Mouse (Mus musculus) midbrain, embryonic 14.5 days (tissue): ENCODE data around the gene Brd3os. TPM values are rescaled to one million over a fixed set of nuclear protein-coding genes. Genes with fewer than 3 reads are reported as not detected.

Experiments used
- microRNA-seq: library from miRNA; unstranded; fragments of <30 nt; microRNA quantifications from one replicate; pipeline ENCODE4, GENCODE M21; 2016
- polyA plus RNA-seq: library from polyadenylated mRNA; unstranded; fragments of >200 nt; fragmentation: Nextera tagmentation; extraction: Ambion mirVana; gene quantifications from 2 replicates; pipeline ENCODE4 v1.2.1, GENCODE M21; 2014

Gene Brd3os
- polyA plus RNA-seq, 1 experiment from 2014 or later = 37.8 TPM

Small RNA genes lying within 50 kb of the gene (microRNA-seq; reads per million reads assigned to microRNA genes)
- not detected for gene Gm24049
- gene Mir7578 = not detected

Other genes starting within 250 kb of the Brd3os start
- 3.2 and 4.5 TPM in 2 replicates for gene Sardh, start 194.0 kb upstream of the Brd3os start, polyA plus RNA-seq
- 14.1 and 16.4 TPM in 2 replicates for gene Vav2, start 15.3 kb upstream of the Brd3os start, polyA plus RNA-seq
- 165 and 174 TPM in 2 replicates for gene Brd3, start 65.3 kb downstream of the Brd3os start, polyA plus RNA-seq
- 31.9 and 44.2 TPM in 2 replicates for gene Wdr5, start 72.8 kb downstream of the Brd3os start, polyA plus RNA-seq
- gene Rxra, start 234.1 kb downstream of the Brd3os start, polyA plus RNA-seq = 1.9 and 2.5 TPM in 2 replicates